Mouse (Mus musculus) kidney, postnatal 4 days (tissue): Measurements from ENCODE around the gene Nek10.
"Not testable (repeated sequence)": the region's sequence is repeated elsewhere in the genome, so short reads cannot be mapped to it uniquely, and the experiment has no call there.

Experiments
- DNase-seq, 2 experiments: peaks; one replicate each; pipeline ENCODE4 v3.0.0; 2021; ENCODE audit warnings: mixed read lengths in 2 of 2

Gene Nek10

GRCm38 (mm10) chr14:14871121-14871520, 67.9 kb downstream of the Nek10 start:
- no peak for DNase-seq

GRCm38 (mm10) chr14:14871700-14872099, 68.5 kb downstream of the Nek10 start:
- DNase-seq: no peak

- DNase-seq: peak; percentile 67 to 74
Observed at GRCm38 (mm10) chr14:14893932-14894652, 90.9 kb downstream of the Nek10 start.

GRCm38 (mm10) chr14:14894776-14895175, 91.6 kb downstream of the Nek10 start:
- DNase-seq: no peak

- no peak for DNase-seq
Observed at GRCm38 (mm10) chr14:14895363-14895762, 92.1 kb downstream of the Nek10 start.

GRCm38 (mm10) chr14:14896399-14897136, 93.4 kb downstream of the Nek10 start:
- no peak for DNase-seq

- DNase-seq: peak; percentile 74 to 78
Observed at GRCm38 (mm10) chr14:14904750-14905529, 101.7 kb downstream of the Nek10 start.

GRCm38 (mm10) chr14:14905530-14905852, 102.3 kb downstream of the Nek10 start:
- no peak for DNase-seq

- DNase-seq: no peak
Observed at GRCm38 (mm10) chr14:14925615-14926014, 122.4 kb downstream of the Nek10 start.

- DNase-seq: no peak
Observed at GRCm38 (mm10) chr14:14927559-14927958, 124.3 kb downstream of the Nek10 start.

GRCm38 (mm10) chr14:14934977-14935376, 131.8 kb downstream of the Nek10 start:
- DNase-seq: no peak

GRCm38 (mm10) chr14:14945930-14946329, 142.7 kb downstream of the Nek10 start:
- no peak for DNase-seq

- DNase-seq: no peak
Observed at GRCm38 (mm10) chr14:14949023-14949422, 145.8 kb downstream of the Nek10 start.

GRCm38 (mm10) chr14:14951808-14952207, 148.6 kb downstream of the Nek10 start:
- no peak for DNase-seq

- DNase-seq: no peak
Observed at GRCm38 (mm10) chr14:14959780-14960440, 156.7 kb downstream of the Nek10 start.

GRCm38 (mm10) chr14:14960441-14960988, 157.3 kb downstream of the Nek10 start:
- DNase-seq: no peak

GRCm38 (mm10) chr14:14970633-14971032, 167.4 kb downstream of the Nek10 start:
- no peak for DNase-seq

- no peak for DNase-seq
Observed at GRCm38 (mm10) chr14:14971056-14971455, 167.8 kb downstream of the Nek10 start.

- no peak for DNase-seq
Observed at GRCm38 (mm10) chr14:14974156-14974555, 170.9 kb downstream of the Nek10 start.

- not testable (repeated sequence) for DNase-seq
Observed at GRCm38 (mm10) chr14:14984106-14984505, 180.9 kb downstream of the Nek10 start.

- DNase-seq: peak; percentile 82 to 85
Observed at GRCm38 (mm10) chr14:14984710-14985647, 181.8 kb downstream of the Nek10 start.
